10 mouse cellular contexts compared by ENCODE assay signal in the genomic region with DNA sequence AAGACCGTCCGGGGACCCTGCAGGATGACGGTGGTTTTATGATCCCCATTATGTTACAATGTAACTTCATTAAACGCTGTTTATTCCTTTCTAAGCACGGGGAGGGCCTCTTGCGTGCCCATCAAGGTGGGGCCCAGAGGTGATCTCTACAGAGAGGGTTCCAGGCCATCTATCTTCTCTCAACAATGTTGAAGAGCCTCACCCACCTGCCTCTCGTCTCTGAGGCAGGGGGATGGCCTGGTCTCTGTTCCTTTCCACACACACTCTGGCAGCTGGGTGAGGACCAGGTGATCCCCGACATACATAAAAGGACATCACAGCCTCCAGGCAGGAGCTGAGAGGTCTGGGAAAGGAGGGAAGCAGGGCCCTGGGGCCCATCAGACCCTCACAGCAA.
DNase-seq lines count a peak whose midpoint lies in the region; ATAC-seq lines count a peak whose summit lies in the region.
"Had no signal": no experiment of that assay in that cellular context is flagged by ENCODE, and none has a peak within 500 bp of the region (broad histone marks: within the 10 kb centered on the region; RNA-seq: fewer than 3 reads in every experiment).

No protein-coding gene starts in this region.

- no peaks in the 10 kb centered on the region for H3K36me3 ChIP-seq in kidney, embryonic 14.5 days (ENCODE audit: control insufficient read depth, insufficient read depth, low read length)
- H3K36me3 ChIP-seq in forebrain, embryonic 14.5 days (ENCODE audit: control insufficient read depth, insufficient read depth, low read length), result no peaks in the 10 kb centered on the region
- H3K36me3 ChIP-seq in limb, embryonic 12.5 days, result no peaks in the 10 kb centered on the region
- H3K36me3 ChIP-seq in neural tube, embryonic 13.5 days, result no peaks in the 10 kb centered on the region

- no peak; the same call in 1 of the 2 replicates for ATAC-seq in kidney, embryonic 14.5 days (ENCODE audit: low FRiP score, low TSS enrichment)
- 0 out of 2 replicates have a peak, but pooled peaks have one; percentile 1 for ATAC-seq in forebrain, embryonic 14.5 days
- peak; percentile 6; the same call in 1 of the 2 replicates for ATAC-seq in limb, embryonic 12.5 days (ENCODE audit: insufficient number of reproducible peaks, insufficient read depth, low FRiP score, low TSS enrichment, low read depth)
- ATAC-seq in neural tube, embryonic 13.5 days (ENCODE audit: low read depth), result peak; percentile 44
- ATAC-seq: activated CD4-positive, CD25-positive, alpha-beta regulatory T cell, adult 4 months; CD4-positive, CD25-positive, alpha-beta regulatory T cell, adult 4 months had no signal

- WGBS in kidney, embryonic 14.5 days, result 6% methylated on average over 8 of the region's 8 CpGs
- WGBS in forebrain, embryonic 14.5 days, result 9% methylated on average over 8 of the region's 8 CpGs
- WGBS in limb, embryonic 12.5 days, result 2% methylated on average over 8 of the region's 8 CpGs
- 4% methylated on average over 8 of the region's 8 CpGs for WGBS in neural tube, embryonic 13.5 days

- DNase-seq in kidney, postnatal 10 days, result no peak
- DNase-seq in forebrain, embryonic 14.5 days (ENCODE audit: low spot score), result no peak
- no peak for DNase-seq in thymus, postnatal 36 days
- DNase-seq in layer of hippocampus, postnatal 10 days (ENCODE audit: low spot score in 2 of 2), result no peak
- DNase-seq in cerebellum, adult 9-10 months, result no peak

- no peak overlapping the region for H3K27ac ChIP-seq in kidney, embryonic 14.5 days (ENCODE audit: low read depth, low read length)
- peak overlapping the region; percentile 87 for H3K27ac ChIP-seq in forebrain, embryonic 14.5 days (ENCODE audit: low read depth, low read length)
- H3K27ac ChIP-seq in limb, embryonic 12.5 days, result peak overlapping the region; percentile 85
- H3K27ac ChIP-seq in neural tube, embryonic 13.5 days (replicated peaks), result peak overlapping the region; percentile 93

- H3K9me3 ChIP-seq in kidney, embryonic 14.5 days (ENCODE audit: control insufficient read depth, low read length), result no peaks in the 10 kb centered on the region
- no peaks in the 10 kb centered on the region for H3K9me3 ChIP-seq in forebrain, embryonic 14.5 days (replicated peaks; ENCODE audit: control insufficient read depth, low read length)
- no peaks in the 10 kb centered on the region for H3K9me3 ChIP-seq in limb, embryonic 12.5 days
- no peaks in the 10 kb centered on the region for H3K9me3 ChIP-seq in neural tube, embryonic 13.5 days

- H3K9ac ChIP-seq in kidney, embryonic 14.5 days (ENCODE audit: low read depth, low read length), result no peak overlapping the region
- H3K9ac ChIP-seq in forebrain, embryonic 14.5 days (ENCODE audit: low read length), result peak overlapping the region; percentile 58
- H3K9ac ChIP-seq in limb, embryonic 12.5 days (replicated peaks), result no peak overlapping the region
- peak overlapping the region; percentile 59; the same call in 1 of the 2 replicates for H3K9ac ChIP-seq in neural tube, embryonic 13.5 days

- peak overlapping the region; percentile 54 for H3K4me2 ChIP-seq in kidney, embryonic 14.5 days (replicated peaks; ENCODE audit: low read depth, low read length)
- peak overlapping the region; percentile 63 for H3K4me2 ChIP-seq in forebrain, embryonic 14.5 days (ENCODE audit: low read length)
- peak overlapping the region; percentile 67 for H3K4me2 ChIP-seq in limb, embryonic 12.5 days
- peak overlapping the region; percentile 59 for H3K4me2 ChIP-seq in neural tube, embryonic 13.5 days

- peaks cover 5% of the 10 kb centered on the region for H3K27me3 ChIP-seq in kidney, embryonic 14.5 days (ENCODE audit: control insufficient read depth, insufficient read depth, low read length)
- H3K27me3 ChIP-seq in forebrain, embryonic 14.5 days (replicated peaks; ENCODE audit: control insufficient read depth, insufficient read depth, low read length), result no peaks in the 10 kb centered on the region
- H3K27me3 ChIP-seq in limb, embryonic 12.5 days, result peaks cover 13% of the 10 kb centered on the region
- peaks cover 30% of the 10 kb centered on the region for H3K27me3 ChIP-seq in neural tube, embryonic 13.5 days

- H3K4me3 ChIP-seq in kidney, embryonic 14.5 days (ENCODE audit: low read length), result no peak overlapping the region
- peak overlapping the region; percentile 30; the same call in 1 of the 2 replicates for H3K4me3 ChIP-seq in forebrain, embryonic 14.5 days (ENCODE audit: low read depth, low read length)
- peak overlapping the region; percentile 33; the same call in 1 of the 2 replicates for H3K4me3 ChIP-seq in limb, embryonic 12.5 days (replicated peaks)
- no peak overlapping the region for H3K4me3 ChIP-seq in neural tube, embryonic 13.5 days

- peaks cover 19% of the 10 kb centered on the region for H3K4me1 ChIP-seq in kidney, embryonic 14.5 days (ENCODE audit: control insufficient read depth, insufficient read depth, low read length)
- peaks cover 18% of the 10 kb centered on the region for H3K4me1 ChIP-seq in forebrain, embryonic 14.5 days (ENCODE audit: control insufficient read depth, insufficient read depth, low read length)
- peaks cover 52% of the 10 kb centered on the region for H3K4me1 ChIP-seq in limb, embryonic 12.5 days (replicated peaks)
- H3K4me1 ChIP-seq in neural tube, embryonic 13.5 days (replicated peaks), result peaks cover 76% of the 10 kb centered on the region

Comparison
In these comparisons a context has a peak if more than half of its experiments do, and no peak if none do; other contexts are left out.
1. H3K4me3 ChIP-seq: peak in forebrain, embryonic 14.5 days (single experiment) and limb, embryonic 12.5 days (single experiment); none in kidney, embryonic 14.5 days (single experiment) and neural tube, embryonic 13.5 days (single experiment).
2. H3K9ac ChIP-seq: peak in forebrain, embryonic 14.5 days (single experiment) and neural tube, embryonic 13.5 days (single experiment); none in kidney, embryonic 14.5 days (single experiment) and limb, embryonic 12.5 days (single experiment).
3. Peak in every context shown above with its lines, with median percentiles within 50 percentile points of each other: H3K4me2 ChIP-seq.